Mouse (Mus musculus) kidney, postnatal 10 days (tissue): ENCODE results near the gene Elf1.
A peak's percentile ranks its signal among the peaks of the same experiment; 100 is the strongest.
"Not testable (repeated sequence)": the region's sequence is repeated elsewhere in the genome, so short reads cannot be mapped to it uniquely, and the experiment has no call there.

Source experiments
- DNase-seq: peaks from one replicate; pipeline ENCODE4 v3.0.0; 2021; ENCODE audit warnings: mixed read lengths

Gene Elf1

DNA sequence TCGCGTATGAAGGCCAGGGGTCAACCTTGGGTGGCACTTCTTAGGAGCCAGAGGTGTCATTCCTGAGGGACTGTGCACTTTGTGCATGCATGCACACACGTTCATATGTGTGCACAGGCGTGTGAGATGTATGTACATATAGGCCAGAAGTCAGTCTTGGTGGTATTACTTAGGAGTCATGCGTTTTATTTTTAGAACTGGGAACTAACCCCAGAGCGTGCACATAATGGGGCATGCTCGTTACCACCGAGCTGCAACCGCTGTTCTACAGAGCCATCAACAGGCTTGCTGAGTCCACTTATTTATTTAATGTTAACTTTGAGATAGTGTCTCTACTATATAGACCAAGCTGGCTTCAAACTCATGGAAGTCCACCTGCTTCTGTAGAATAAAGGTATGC lies 41.4 kb downstream of the Elf1 start:
- no peak for DNase-seq

DNA sequence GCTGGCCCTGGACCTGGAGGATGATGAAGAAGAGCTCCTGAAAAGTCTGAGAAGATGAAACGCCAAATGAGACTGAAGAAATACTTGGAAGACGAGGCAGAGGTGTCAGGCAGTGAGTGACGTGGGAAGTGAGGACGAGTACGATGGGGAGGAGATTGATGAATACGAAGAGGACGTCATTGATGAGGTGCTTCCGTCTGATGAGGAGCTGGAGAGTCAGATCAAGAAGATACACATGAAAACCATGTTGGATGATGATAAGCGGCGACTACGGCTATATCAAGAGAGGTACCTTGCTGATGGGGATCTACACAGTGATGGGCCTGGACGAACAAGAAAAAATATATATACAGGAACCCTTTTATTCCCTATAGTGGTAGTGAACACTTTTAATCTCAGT lies 45.1 kb downstream of the Elf1 start:
- DNase-seq = not testable (repeated sequence)

DNA sequence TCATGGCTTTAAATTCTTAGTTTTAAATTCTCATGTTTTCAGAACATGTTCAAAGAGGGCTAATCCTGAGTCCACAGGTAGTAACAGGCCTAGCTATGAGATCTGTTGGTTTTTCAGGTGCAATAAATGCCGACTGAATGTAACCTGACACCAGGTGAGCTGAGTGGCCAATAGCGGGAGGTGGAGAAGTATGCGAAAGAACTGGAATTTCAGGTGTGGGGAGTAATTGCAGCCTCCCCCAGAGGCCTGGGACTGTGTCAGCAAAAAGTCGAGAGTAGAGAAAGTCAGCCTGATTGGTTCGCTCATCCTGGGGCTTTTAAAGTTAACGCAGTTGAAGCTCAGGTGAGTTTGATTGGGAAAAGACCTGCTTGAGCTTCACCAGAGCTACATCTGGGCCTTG lies 46.7 kb downstream of the Elf1 start:
- peak; percentile 52 for DNase-seq

DNA sequence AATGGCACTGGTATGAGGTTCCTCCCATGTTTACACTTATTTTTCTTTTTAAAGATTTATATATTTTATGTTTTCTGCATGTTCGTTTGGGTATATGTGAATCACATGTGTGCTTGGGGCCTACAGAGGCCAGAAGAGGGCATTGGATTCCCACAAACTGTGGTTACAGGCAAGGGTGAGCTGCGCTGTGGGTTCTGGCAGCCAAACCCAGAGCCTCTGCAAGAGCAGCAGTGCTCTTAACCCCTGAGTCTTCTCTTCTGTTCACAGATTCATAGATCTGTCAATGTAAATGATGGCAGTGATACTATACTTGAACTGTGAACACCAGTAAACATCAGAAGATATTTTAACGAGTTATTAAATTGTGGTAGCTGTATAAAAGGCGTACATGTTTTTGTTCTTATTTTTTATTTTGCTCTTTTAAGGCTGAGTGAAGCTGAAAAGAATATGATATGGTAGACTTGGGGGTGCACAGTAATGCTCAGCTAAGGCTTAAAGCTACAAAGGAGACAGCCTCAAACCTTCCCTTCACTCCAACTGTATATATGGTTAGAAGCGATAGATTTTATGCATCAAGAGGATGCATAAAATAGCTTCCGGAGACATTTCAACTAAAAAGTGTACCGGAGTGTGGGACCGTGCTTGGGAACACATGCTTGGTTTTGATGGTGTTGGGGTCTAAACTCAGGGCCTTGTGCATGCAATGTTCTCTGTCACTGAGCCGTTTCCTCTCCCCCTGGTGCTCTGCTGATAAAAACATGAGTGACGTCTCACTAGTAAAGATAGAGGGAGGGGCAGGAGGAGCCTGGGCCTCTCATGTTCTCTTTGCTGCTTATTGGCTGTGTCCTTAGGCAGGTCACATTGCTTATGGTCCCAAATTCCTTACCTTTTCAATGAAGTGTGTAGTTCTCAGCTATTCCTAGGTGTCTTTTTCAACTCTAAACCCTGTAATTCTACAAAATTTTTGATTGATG lies 48.9 kb downstream of the Elf1 start:
- DNase-seq = no peak

DNA sequence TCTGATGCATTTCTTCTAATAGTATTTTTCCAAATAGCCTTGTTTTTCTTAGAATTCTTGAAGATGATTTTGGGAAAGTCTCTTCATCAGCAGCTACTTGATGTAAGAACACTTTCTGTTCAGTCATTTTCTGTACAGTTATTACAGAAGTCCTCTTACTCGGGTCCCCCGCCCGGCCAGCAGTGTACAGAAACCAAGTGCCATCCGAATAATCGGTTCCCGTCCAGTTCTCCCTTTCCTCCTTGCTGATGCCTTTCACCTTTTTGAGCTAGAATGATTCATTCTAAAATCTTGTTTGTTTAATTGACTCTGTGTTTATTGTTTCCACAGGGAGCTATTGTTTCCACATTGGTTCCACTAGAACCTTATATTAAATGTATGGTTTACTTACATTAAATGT lies 49.8 kb downstream of the Elf1 start:
- DNase-seq = no peak

DNA sequence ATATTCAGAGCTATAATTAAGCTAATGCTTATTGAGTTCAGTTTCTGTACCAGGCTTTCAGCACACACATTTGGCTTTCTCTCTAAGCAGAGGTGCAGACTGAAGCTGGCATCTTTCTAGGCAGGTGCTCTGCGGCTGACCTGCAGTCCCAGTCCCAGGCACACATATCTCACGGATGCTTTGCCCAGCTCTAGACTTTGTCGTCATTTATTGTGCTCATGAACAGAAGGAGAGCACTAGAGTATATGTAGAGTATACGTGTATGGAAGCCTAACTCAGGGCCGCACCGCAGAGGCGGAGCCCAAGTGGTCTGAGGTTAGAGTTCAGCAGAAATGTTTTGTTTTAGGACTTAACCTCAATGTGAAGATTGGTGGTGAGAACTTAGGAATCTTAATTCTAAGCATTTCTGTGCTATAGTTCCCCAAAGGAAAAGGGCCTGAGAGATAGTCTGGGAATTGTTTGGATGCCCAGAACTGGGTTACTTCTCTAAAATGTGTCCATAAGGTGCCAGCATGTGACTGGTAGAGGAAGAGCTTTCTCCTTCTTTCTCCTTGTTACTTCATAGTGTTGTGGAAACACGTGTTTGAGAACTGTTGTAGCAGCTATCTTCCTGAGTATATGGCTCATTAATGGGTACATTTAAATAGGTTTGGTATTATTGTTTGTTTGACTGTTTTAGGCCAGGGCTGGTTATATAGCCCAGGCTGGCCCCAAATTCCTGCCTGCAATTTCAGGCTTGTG lies 51.2 kb downstream of the Elf1 start:
- no peak for DNase-seq

GRCm38 (mm10) chr14:79533350-79533749 lies 52.4 kb downstream of the Elf1 start:
- DNase-seq = no peak

GRCm38 (mm10) chr14:79534206-79534605 lies 53.2 kb downstream of the Elf1 start:
- DNase-seq = no peak

DNA sequence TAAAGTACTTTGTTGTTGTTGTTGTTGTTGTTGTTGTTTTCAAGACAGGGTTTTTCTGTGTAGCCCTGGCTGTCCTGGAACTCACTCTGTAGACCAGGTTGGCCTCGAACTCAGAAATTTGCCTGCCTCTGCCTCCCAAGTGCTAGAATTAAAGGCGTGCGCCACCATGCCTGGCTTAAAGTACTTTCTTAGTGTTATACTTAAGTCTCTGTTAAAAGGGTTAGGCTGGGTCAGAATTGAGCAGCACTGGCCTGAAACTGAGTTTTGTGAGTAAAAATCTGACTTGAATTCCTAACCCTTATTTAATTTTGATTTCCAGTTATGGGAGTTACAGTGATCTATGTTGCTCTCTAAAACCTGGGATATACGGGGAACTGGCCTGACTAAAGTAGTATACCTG lies 53.7 kb downstream of the Elf1 start:
- not testable (repeated sequence) for DNase-seq

DNA sequence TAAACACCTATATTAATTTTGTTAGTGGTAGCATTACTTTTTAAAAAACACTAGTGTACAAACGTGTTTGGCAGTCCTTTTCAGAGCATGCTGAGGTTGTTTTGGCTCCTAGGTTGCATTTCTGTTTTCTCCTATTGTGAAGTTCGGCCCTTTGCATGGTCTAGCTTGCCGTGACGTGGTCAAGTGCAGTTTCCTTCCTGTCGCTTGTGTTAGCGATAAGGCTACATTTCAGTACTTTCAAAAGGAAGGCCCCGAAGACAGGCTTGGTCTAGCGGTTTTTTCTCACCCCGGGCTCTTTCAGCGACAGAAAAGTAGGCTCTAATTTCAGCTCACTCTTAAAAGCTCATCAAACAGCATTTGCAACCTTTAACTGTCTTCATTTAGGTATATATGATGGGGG lies 54.3 kb downstream of the Elf1 start:
- peak; percentile 48 for DNase-seq

DNA sequence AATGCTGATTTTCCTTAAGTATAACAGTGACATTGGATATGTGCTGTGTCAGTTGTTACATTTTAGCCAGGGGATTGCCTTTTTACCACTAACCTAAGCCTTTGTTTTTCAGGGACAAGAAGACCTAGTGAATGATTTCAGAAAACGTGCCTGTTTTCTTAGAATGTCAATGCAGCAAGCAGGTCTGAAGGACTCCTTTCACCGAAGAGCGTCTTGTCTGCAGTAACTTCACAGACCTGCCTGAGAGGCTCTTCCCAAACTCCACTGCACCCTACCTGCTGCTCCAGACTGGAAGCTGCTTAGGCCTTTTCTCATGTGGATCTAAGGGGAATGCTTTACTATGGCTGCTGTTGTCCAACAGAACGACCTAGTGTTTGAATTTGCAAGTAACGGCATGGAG lies 55.0 kb downstream of the Elf1 start:
- DNase-seq = no peak

- DNase-seq = no peak
Observed at GRCm38 (mm10) chr14:79536837-79537236, 55.8 kb downstream of the Elf1 start.

GRCm38 (mm10) chr14:79537463-79537862 lies 56.5 kb downstream of the Elf1 start:
- DNase-seq = no peak

DNA sequence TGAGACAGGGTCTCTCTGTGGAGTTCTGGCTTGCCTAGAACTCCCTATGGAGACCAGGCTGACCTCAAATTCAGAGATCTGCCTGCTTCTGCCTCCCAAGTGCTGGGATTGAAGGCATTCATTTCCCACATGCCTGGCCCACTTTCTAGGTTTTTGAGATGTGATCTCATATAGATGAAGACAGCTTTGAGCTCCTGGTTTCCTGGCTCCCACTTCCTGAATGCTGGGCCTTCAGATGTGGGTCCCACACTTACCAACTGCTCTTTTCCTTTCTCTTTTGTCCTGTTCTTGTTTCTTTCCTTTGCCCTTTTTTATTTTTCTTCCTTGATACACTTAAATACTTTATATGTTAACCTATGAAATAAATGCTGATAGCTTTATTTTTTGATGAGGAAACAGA lies 56.9 kb downstream of the Elf1 start:
- no peak for DNase-seq

DNA sequence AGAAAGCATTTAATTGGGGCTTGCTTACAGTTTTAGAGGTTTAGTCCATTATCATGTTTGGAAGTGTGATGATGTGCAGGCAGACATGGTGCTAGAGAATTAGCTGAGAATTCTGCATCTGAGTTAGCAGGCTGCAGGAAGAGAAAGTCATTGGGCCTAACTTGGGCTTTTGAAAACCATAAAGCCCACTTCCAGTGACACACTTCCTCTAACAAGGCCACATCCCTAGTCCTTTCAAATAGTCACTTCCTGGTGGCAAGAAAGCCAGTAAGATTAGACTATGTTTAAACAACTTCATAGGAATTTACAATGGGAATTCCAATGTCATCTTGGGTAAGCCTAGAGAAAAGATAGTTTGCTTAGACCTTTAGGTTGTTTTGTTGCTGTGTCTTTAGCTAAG lies 60.6 kb downstream of the Elf1 start:
- DNase-seq = no peak

DNA sequence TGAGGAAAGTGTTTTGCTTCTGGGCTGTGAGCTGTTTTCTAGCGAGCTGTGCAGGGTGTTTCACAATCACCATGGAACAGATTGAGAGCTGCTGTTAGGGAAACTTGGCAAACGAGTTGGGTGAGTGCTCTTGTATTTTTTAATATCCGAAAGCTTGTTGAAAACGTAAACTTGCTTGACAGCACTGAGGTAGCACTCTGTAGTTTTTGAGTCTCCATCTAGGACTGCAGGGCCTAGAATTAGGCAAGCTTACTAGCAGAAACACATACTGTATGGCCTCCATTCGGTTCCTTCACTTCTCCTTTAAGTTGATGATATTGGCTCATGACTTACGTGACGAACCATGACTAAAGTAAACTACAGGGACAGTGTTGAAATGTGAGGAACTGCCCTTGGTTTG lies 68.3 kb downstream of the Elf1 start:
- peak; percentile 37 for DNase-seq

DNA sequence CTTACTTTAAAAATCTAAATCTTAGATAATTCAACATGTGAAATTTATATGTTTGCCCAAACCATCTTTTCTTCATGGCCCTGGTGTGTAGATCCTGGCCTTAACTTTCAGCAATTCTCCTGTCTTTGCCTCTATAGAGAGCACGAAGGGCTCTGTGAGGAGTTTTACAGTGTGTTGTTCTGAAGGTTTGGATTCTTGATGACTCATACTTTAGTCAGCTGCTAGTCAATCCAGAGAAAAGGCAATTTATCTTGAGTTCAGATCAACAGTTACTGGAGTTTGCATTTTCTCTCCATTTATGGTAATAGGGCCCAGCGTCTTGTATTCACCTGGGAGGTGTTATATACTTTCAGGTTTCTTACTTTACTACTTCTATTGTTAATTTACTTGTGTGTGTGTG lies 70.9 kb downstream of the Elf1 start:
- no peak for DNase-seq

DNA sequence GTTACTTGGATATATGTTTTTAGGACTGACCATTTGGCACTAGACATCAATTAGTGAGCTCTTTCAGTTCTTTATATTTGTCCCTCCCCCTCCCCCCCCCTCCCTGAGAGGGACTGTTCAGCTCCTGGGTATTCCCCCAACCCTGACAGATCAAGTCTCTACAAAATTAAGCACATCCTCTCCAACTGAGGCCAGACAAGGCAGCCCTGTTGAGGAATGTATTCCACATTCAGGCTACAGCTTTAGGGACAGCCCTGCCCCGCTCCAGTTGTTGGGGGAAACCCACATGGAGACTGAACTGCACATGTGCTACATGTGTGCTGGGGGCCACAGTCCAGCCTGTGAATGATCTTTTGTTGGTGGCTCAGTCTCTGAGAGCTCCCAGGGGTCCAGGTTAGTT lies 71.9 kb downstream of the Elf1 start:
- no peak for DNase-seq

GRCm38 (mm10) chr14:79557796-79558195 lies 76.8 kb downstream of the Elf1 start:
- DNase-seq = no peak

DNA sequence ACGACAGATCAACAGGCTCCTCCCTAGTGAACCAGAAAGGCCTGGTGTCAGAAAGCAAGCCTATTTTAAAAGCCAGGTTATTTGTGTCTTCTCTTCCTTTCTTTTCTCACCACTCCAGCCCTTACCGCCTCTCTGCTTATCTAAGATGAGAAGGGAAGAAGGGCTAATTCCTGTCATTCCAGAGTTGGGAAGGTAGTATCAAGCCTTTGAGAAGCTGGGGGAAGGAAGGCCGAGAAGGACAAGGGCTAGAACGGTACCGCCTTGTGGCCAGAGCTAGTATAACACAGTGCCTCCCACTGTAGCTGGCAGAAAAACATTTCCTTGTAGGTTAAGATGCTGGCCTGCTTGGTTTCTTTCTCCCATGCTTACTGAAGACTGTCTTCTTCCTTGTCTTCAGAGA lies 81.8 kb downstream of the Elf1 start:
- peak; percentile 82 for DNase-seq

GRCm38 (mm10) chr14:79564784-79565183 lies 83.8 kb downstream of the Elf1 start:
- DNase-seq = no peak

- DNase-seq = no peak
Observed at GRCm38 (mm10) chr14:79573482-79574191, 92.6 kb downstream of the Elf1 start.

DNA sequence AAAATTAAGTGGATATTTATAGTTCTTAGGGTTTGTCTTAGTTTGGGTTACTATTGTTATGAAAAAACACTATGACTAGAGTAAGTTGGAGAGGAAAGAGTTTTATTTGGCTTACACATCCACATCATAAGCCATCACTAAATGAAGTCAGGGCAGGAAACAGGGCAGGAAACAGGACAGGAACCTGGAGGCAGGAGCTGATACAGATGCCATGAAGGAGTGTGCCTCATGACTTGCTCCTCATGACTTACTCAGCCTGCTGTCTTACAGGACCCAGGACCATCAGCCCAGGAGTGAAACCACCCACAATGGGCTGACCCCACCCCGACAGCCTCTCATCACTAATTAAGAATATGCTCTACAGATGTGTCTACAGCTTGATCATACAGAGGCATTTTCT lies 93.4 kb downstream of the Elf1 start:
- no peak for DNase-seq
